Mouse (Mus musculus) heart, adult 10 weeks (tissue): ENCODE data around the gene Gstm4. TPM values are rescaled to one million over a fixed set of nuclear protein-coding genes. Genes with fewer than 3 reads are reported as not detected.

ENCODE experiments used
- polyA plus RNA-seq: library from polyadenylated mRNA; stranded (reverse); fragments of 350-450 nt; fragmentation: Illumina TruSeq; extraction: RNeasy Lipid Tissue Mini Kit (QIAGEN cat#74804); gene quantifications from one replicate; pipeline ENCODE4 v1.2.3, GENCODE M21; 2014; ENCODE audit warnings: low read depth, low replicate concordance

The Gstm4 gene
- polyA plus RNA-seq: 19.4 TPM

DNA sequence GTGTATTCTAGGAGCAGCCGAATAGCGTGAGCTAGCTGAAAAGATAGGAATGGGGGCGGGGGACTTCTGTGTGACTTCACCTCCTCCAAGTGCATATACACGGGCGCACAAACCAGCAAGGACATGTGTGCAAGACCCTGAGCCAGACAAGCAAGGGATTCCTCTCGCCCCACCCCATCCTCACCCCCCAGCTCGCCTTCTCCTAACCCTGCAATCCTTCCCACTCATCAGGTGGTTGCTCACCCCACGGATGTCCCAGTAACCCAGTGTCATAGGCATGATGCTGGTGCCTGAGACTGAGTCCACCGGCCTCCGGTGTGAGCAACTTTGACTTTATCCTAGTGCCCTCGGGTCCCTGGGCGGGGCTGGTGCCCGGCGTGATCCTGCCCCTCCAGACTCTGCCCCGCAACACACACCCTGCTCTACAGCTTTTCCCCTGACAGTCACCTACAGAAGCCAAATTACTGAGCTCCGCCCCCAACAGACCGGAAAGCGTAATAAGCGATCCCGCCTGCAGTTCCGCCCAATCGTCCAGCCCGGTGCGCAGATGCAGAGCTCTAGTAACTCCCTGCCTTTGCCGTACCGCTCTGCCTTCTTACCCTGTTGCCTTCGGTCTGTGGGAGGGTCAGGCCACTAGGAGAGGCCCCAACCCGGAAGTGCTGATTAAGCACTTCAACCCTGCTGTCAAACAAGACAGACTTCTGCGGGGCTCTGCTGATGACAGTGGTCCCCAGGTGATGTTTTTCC lies at the start of gene Gstm4:
Gene Gstm4 (minus strand): TSS at position 501 of the 747 bp plus-strand sequence.

DNA sequence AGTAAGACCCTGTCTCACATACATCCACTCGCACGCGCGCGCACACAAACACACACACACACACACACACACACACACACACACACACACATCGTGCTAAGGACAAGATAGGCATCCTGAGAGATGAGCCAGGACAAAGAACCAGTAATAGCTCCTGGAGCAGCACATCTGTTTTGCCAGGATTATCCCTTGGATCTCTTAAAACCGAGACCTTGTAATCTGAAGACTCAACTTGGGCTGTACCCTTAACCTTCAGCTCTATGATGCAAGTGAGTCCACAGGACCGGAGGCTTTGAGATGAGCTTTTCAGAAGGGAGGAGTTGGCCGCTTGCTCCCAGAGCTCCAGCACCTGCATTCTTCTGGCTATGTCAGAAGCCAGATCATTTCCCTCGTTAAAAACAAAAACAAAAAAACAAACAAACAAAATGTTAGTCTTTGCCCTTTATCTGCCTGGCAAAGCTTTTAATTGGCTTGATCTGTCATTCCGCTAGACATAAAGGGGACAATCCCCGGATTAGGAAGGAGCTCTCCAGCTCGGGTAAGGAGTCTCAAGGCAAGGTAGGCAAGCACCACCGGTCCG lies 47.9 kb upstream of the Gstm4 start, which contains the start of gene Gnat2:
Gene Gnat2 (plus strand): TSS at position 254 of the 580 bp plus-strand sequence.

DNA sequence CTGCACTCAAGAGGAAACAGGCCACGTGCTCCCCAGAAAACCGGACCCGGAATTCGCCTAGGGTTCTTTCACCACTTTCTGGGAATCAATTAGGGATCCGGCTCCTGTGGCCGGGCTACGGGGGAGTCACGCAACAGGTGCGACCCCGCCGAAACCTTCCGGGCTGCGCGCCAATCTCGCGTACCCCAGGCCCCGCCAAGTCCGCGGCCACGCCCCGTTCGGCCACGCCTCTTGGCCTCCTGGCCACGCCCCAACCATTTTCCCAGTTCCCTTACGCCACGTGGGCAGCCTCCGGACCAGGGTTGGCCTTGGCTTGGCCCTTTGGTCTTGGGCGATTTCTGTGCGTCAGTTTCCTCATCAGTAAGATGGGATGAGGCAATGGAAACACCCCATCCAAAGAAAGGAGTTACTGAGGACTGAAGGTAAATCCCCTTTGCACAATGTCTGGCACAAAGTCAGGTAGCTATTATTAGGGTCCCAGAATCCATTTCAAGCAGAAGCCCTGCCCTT lies 41.8 kb upstream of the Gstm4 start, which contains the start of gene Ampd2:
Gene Ampd2 (minus strand): TSS at position 182 of the 510 bp plus-strand sequence.

DNA sequence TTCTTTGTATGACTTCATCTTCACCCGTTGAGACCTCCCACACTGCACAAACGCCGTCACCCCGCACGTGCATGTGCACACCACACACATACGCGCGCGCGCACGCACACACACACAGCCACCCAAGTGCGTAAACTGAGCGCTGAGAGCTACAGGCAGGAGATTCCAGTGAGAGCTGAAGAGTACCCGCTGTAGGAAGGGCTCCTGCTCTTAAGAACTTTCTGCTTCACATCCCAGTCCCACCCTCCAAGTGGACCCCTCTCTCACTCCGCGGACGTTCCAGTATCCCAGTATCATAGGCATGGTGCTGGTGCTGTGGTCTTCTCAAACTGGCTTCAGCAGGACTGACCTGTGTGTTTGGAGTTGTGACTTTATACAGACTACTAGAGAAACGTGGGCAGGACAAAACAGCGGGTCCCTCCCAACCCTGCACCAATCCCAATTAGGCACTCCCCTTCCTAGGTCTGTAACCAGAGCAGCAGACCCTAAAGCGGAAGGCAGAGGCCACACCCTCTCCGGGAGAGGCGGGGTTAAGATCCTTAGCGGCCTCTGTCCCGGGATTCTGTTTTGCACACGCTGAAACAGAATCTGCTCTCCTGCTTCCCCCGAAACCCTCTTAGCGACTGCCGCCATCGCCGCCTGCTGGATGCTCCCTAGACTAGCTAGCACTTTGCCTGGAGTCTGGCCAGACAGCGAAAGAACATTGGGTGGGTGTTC lies 27.1 kb downstream of the Gstm4 start, which contains the start of gene Gstm1:
Gene Gstm1 (minus strand): TSS at position 501 of the 717 bp plus-strand sequence.

Other genes starting within 250 kb of the Gstm4 start
- gene Eps8l3, start 167.7 kb downstream of the Gstm4 start, polyA plus RNA-seq: not detected
- gene Gstm5, start 149.1 kb downstream of the Gstm4 start, polyA plus RNA-seq: 107 TPM
- 75.0 TPM for gene Gstm7, start 113.1 kb downstream of the Gstm4 start, polyA plus RNA-seq
- 4.8 TPM for gene Gstm6, start 101.1 kb downstream of the Gstm4 start, polyA plus RNA-seq
- not detected for gene Gstm3, start 75.6 kb downstream of the Gstm4 start, polyA plus RNA-seq
- gene Gstm2, start 58.4 kb downstream of the Gstm4 start, polyA plus RNA-seq: 278 TPM
- 431 TPM for gene Gstm1, start 26.9 kb downstream of the Gstm4 start, polyA plus RNA-seq
- gene Ampd2, start 41.8 kb upstream of the Gstm4 start, polyA plus RNA-seq: 8.7 TPM
- gene Gnat2, start 47.9 kb upstream of the Gstm4 start, polyA plus RNA-seq: not detected
- gene Gnai3, start 101.3 kb upstream of the Gstm4 start, polyA plus RNA-seq: 20.3 TPM
- not detected for gene Gpr61, start 110.0 kb upstream of the Gstm4 start, polyA plus RNA-seq
- 16.1 TPM for gene Amigo1, start 141.4 kb upstream of the Gstm4 start, polyA plus RNA-seq
- 6.9 TPM for gene Cyb561d1, start 156.3 kb upstream of the Gstm4 start, polyA plus RNA-seq
- 3.5 TPM for gene Atxn7l2, start 166.0 kb upstream of the Gstm4 start, polyA plus RNA-seq
- gene Sypl2, start 181.8 kb upstream of the Gstm4 start, polyA plus RNA-seq: 0.55 TPM
- gene Psma5, start 212.0 kb upstream of the Gstm4 start, polyA plus RNA-seq: 93.6 TPM
- 34.5 TPM for gene Sort1, start 239.2 kb upstream of the Gstm4 start, polyA plus RNA-seq